Mouse (Mus musculus) stomach, postnatal 0 days (tissue): Measurements from ENCODE around the gene Mettl21a.

Experiments used
- CTCF ChIP-seq: IDR thresholded peaks from 2 replicates; pipeline ENCODE4 v1.5.1; 2016; ENCODE audit warnings: antibody characterized with exemption, low read depth, mild to moderate bottlenecking, moderate library complexity
- EP300 ChIP-seq: optimal IDR thresholded peaks from 2 replicates; pipeline ENCODE3; 2016; ENCODE audit warnings: antibody characterized with exemption

DNA sequence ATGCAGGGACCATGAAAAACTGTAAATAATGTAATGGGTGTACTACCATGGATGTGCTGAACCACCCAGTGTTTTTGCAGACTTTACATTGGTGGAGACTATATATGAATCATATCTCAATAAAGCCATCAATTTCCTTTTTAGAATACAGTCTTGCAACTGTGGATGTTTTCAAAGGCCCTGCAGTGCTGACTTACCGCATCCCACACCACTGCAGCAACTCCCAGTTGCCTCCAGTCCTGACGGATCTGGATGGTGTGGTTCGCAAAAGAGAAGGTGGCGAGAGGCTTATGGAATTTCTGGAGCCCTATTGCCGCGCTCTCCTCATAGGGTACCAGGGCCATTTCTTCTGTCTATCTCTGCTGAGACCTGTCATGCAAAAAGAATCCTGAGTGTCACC is 966 bp downstream of the Mettl21a start:
- TF ChIP-seq CTCF (no peak), EP300 (no peak)
